ENCODE assay signal across 8 mouse cellular contexts in the genomic region with DNA sequence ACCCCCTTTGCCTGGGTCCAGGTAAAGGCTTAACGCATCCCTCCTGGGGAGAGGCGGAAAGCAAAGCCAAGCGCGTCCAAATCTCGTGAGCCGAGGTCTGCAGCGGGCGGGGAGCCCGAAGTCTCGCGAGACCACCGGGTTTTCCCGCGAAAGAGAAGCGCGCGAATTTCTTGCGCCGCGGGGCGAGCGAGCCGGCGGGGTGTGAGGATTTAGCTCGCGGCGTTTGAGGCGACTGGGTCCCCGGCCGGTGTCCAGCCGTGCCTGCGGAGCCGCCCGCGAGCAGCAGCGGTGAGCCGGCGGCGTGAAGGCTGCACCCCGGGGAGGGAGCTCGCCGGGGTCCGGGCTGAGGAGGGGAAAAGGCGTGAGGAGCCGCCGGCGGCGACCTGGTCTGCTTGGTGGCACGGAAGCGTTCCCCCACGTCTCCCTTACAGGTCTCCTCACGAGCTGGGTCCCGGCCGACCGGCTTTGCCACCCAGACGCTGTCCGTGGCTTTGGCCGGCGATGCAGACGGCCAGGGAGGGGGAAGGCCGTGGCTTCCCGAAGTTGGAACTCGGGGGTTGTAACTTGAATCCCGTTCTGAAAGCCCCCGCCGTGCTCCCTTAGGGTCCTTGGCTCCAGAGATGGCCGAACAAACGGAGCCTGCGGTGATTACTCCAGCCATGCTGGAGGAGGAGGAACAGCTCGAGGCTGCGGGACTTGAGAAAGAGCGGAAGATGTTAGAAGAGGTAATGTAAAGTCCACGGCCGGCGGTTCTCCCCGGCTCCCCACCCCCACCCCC. TPM values are rescaled to one million over a fixed set of nuclear protein-coding genes. Genes with fewer than 3 reads are reported as not detected.
DNase-seq lines count a peak whose midpoint lies in the region; ATAC-seq and TF ChIP-seq lines count a peak whose summit lies in the region.

A gene (plus strand): TSS at position 128 of the 778 bp plus-strand sequence.

- WGBS in embryonic facial prominence, embryonic 12.5 days = under 1% methylated on average over 70 of the region's 76 CpGs
- WGBS in heart, adult 2 months = under 1% methylated on average over 76 of the region's 76 CpGs
- under 1% methylated on average over 76 of the region's 76 CpGs for WGBS in kidney, adult 2 months
- WGBS in limb, embryonic 12.5 days = under 1% methylated on average over 76 of the region's 76 CpGs
- under 1% methylated on average over 76 of the region's 76 CpGs for WGBS in midbrain, embryonic 14.5 days

- ATAC-seq in embryonic facial prominence, embryonic 12.5 days (ENCODE audit: insufficient number of reproducible peaks, insufficient read depth, low FRiP score, low TSS enrichment) = peak; percentile 86
- ATAC-seq in limb, embryonic 12.5 days (ENCODE audit: insufficient number of reproducible peaks, insufficient read depth, low FRiP score, low TSS enrichment, low read depth) = peak; percentile 91
- peak; percentile 91 for ATAC-seq in midbrain, embryonic 14.5 days (ENCODE audit: low FRiP score, low TSS enrichment)

- H3K79me2 ChIP-seq in heart, adult 2 months (replicated peaks; ENCODE audit: control insufficient read depth, insufficient read depth, low read length) = no peaks in the 10 kb centered on the region

- no peak for TF ChIP-seq EP300 in heart, adult 2 months (IDR thresholded peaks at IDR 0.05; ENCODE audit: insufficient read depth, low read depth, low read length)

- no peak for TF ChIP-seq CTCF in heart, adult 2 months (IDR thresholded peaks at IDR 0.05)
- no peak for TF ChIP-seq CTCF in kidney, adult 2 months (conservative IDR thresholded peaks at IDR 0.05; ENCODE audit: insufficient read depth, insufficient read length, low read depth, low read length)

- H3K4me2 ChIP-seq in embryonic facial prominence, embryonic 12.5 days (replicated peaks) = peak within 1 kb of the TSS; percentile 73
- peak within 1 kb of the TSS; percentile 74 for H3K4me2 ChIP-seq in limb, embryonic 12.5 days
- peak within 1 kb of the TSS; percentile 98 for H3K4me2 ChIP-seq in midbrain, embryonic 14.5 days (ENCODE audit: low read length)

- H3K9me3 ChIP-seq in embryonic facial prominence, embryonic 12.5 days = no peaks in the 10 kb centered on the region
- H3K9me3 ChIP-seq in limb, embryonic 12.5 days = no peaks in the 10 kb centered on the region
- no peaks in the 10 kb centered on the region for H3K9me3 ChIP-seq in midbrain, embryonic 14.5 days (ENCODE audit: control insufficient read depth, low read length)

- DNase-seq in 3T3-L1 (ENCODE audit: low read depth, low spot score) = peak; percentile 92
- DNase-seq in adrenal gland, postnatal 36 days = peak; percentile 87 to 92
- peak; percentile 85 to 88 for DNase-seq in heart, adult 2 months
- DNase-seq in kidney, adult 2 months = peak; percentile 83
- peak; percentile 96 for DNase-seq in midbrain, embryonic 14.5 days
- peak; percentile 81 for DNase-seq in spleen, adult 12 weeks (ENCODE audit: low spot score)

- intact Hi-C loops in heart, adult 2 months (cut with DNase I) = no loop called here

- peaks cover 9% of the 10 kb centered on the region for H3K36me3 ChIP-seq in embryonic facial prominence, embryonic 12.5 days
- no peaks in the 10 kb centered on the region for H3K36me3 ChIP-seq in heart, adult 2 months (ENCODE audit: control insufficient read depth, insufficient read depth, low read length)
- no peaks in the 10 kb centered on the region for H3K36me3 ChIP-seq in kidney, adult 2 months (ENCODE audit: control insufficient read depth, insufficient read depth, low read length)
- peaks cover 25% of the 10 kb centered on the region for H3K36me3 ChIP-seq in limb, embryonic 12.5 days
- no peaks in the 10 kb centered on the region for H3K36me3 ChIP-seq in midbrain, embryonic 14.5 days (ENCODE audit: control insufficient read depth, insufficient read depth, low read length)

- H3K27me3 ChIP-seq in embryonic facial prominence, embryonic 12.5 days = no peaks in the 10 kb centered on the region
- no peaks in the 10 kb centered on the region for H3K27me3 ChIP-seq in heart, adult 2 months (ENCODE audit: control insufficient read depth, insufficient read depth, low read length)
- H3K27me3 ChIP-seq in kidney, adult 2 months (replicated peaks; ENCODE audit: control insufficient read depth, insufficient read depth, low read length) = peaks cover 2% of the 10 kb centered on the region; the same call in 1 of the 2 replicates
- H3K27me3 ChIP-seq in limb, embryonic 12.5 days = no peaks in the 10 kb centered on the region
- no peaks in the 10 kb centered on the region for H3K27me3 ChIP-seq in midbrain, embryonic 14.5 days (ENCODE audit: control insufficient read depth, insufficient read depth, low read length)

- H3K27ac ChIP-seq in embryonic facial prominence, embryonic 12.5 days = peak within 1 kb of the TSS; percentile 88
- H3K27ac ChIP-seq in heart, adult 2 months = peak within 1 kb of the TSS; percentile 17; the same call in 1 of the 2 replicates
- no peak within 1 kb of the TSS for H3K27ac ChIP-seq in kidney, adult 2 months (ENCODE audit: insufficient read depth, low read depth, low read length)
- H3K27ac ChIP-seq in limb, embryonic 12.5 days = peak within 1 kb of the TSS; percentile 93
- H3K27ac ChIP-seq in midbrain, embryonic 14.5 days (replicated peaks; ENCODE audit: low read depth, low read length) = 0 out of 2 replicates have a peak within 1 kb of the TSS, but pooled peaks have one; percentile 20

- H3K4me1 ChIP-seq in embryonic facial prominence, embryonic 12.5 days = peaks cover 12% of the 10 kb centered on the region; the same call in 1 of the 2 replicates
- H3K4me1 ChIP-seq in heart, adult 2 months (ENCODE audit: control insufficient read depth, insufficient read depth, low read length) = no peaks in the 10 kb centered on the region
- H3K4me1 ChIP-seq in kidney, adult 2 months (ENCODE audit: control insufficient read depth, insufficient read depth, low read length) = no peaks in the 10 kb centered on the region
- peaks cover 19% of the 10 kb centered on the region for H3K4me1 ChIP-seq in limb, embryonic 12.5 days (replicated peaks)
- 0 out of 2 replicates have a peak, but pooled peaks cover 6% of the 10 kb centered on the region for H3K4me1 ChIP-seq in midbrain, embryonic 14.5 days (ENCODE audit: control insufficient read depth, insufficient read depth, low read length)

- 0 out of 2 replicates have a peak, but pooled peaks have one; percentile 21 for TF ChIP-seq POLR2A in heart, adult 2 months (IDR thresholded peaks at IDR 0.05; ENCODE audit: insufficient read depth, low read depth, low read length)
- TF ChIP-seq POLR2A in kidney, adult 2 months (IDR thresholded peaks at IDR 0.05; ENCODE audit: low read depth, low read length) = no peak

- H3K9ac ChIP-seq in embryonic facial prominence, embryonic 12.5 days = peak within 1 kb of the TSS; percentile 90
- peak within 1 kb of the TSS; percentile 76 for H3K9ac ChIP-seq in heart, adult 2 months (ENCODE audit: low read depth, low read length)
- peak within 1 kb of the TSS; percentile 93 for H3K9ac ChIP-seq in limb, embryonic 12.5 days (replicated peaks)
- H3K9ac ChIP-seq in midbrain, embryonic 14.5 days (replicated peaks; ENCODE audit: low read length) = peak within 1 kb of the TSS; percentile 78

- H3K4me3 ChIP-seq in embryonic facial prominence, embryonic 12.5 days = peak within 1 kb of the TSS; percentile 79
- peak within 1 kb of the TSS; percentile 81 for H3K4me3 ChIP-seq in heart, adult 2 months
- H3K4me3 ChIP-seq in kidney, adult 2 months (ENCODE audit: insufficient read depth, low read depth, low read length) = peak within 1 kb of the TSS; percentile 93
- H3K4me3 ChIP-seq in limb, embryonic 12.5 days (replicated peaks) = peak within 1 kb of the TSS; percentile 80
- peak within 1 kb of the TSS; percentile 83 for H3K4me3 ChIP-seq in midbrain, embryonic 14.5 days (replicated peaks; ENCODE audit: low read depth, low read length)

RNA-seq across cellular contexts. Expression of the gene that starts here (rescaled TPM):
- total RNA-seq in adrenal gland, postnatal 36 days (2021) = 1 to 10 TPM; 5.1 to 6.9 TPM
- polyA plus RNA-seq in embryonic facial prominence, embryonic 12.5 days (2016; fragmentation: Nextera tagmentation; extraction: Ambion mirVana) = 59.1 and 65.8 TPM in 2 replicates
- total RNA-seq in heart, adult 2 months (2021) = under 1 TPM; 0.48 to 0.57 TPM
- 0.08 and 0.35 TPM in 2 replicates for polyA plus RNA-seq in heart, adult 2 months (2012; rRNA removed)
- polyA plus RNA-seq in kidney, adult 2 months (2012; rRNA removed) = 0.12 and 0.34 TPM in 2 replicates
- 70.2 and 86.4 TPM in 2 replicates for polyA plus RNA-seq in limb, embryonic 12.5 days (2016; fragmentation: Nextera tagmentation; extraction: Ambion mirVana)
- polyA plus RNA-seq in midbrain, embryonic 14.5 days (2014; fragmentation: Nextera tagmentation; extraction: Ambion mirVana) = 6.2 and 13.8 TPM in 2 replicates

Comparison
In these comparisons a context has a peak if more than half of its experiments do, and no peak if none do; other contexts are left out.
1. Peak in DNase-seq, H3K4me3 ChIP-seq, H3K27ac ChIP-seq and H3K9ac ChIP-seq in heart, adult 2 months; RNA of the gene not detected or under 1 TPM.
2. Peak in DNase-seq and H3K4me3 ChIP-seq in kidney, adult 2 months; RNA of the gene not detected or under 1 TPM.